Mouse (Mus musculus) kidney, postnatal 0 days (tissue): ENCODE measurements around the gene Thrb. TPM values are rescaled to one million over a fixed set of nuclear protein-coding genes. Genes with fewer than 3 reads are reported as not detected.

ENCODE experiments used
- ATAC-seq: fragments of 200-750 bp; cut with Nextera tagmentation; replicated peaks from 2 replicates; pipeline ENCODE4 v1.8.0; 2017; ENCODE audit warnings: low read depth, moderate number of reproducible peaks, moderate TSS enrichment, moderate library complexity; ENCODE audit not compliant: low FRiP score
- DNase-seq: peaks from one replicate; pipeline ENCODE4 v3.0.0-alpha.2; 2016; ENCODE audit warnings: low spot score
- H3K27ac ChIP-seq: fragments of 300-500 bp; sonication (generic); 2 replicates; pipeline ENCODE4 v1.5.1; 2014; ENCODE audit warnings: mild to moderate bottlenecking
- H3K27me3 ChIP-seq: fragments of 300-500 bp; sonication (generic); 2 replicates; pipeline ENCODE4 v1.6.1; 2014; ENCODE audit warnings: low read length, mixed read lengths; ENCODE audit not compliant: insufficient read depth
- H3K36me3 ChIP-seq: fragments of 300-500 bp; sonication (generic); 2 replicates; pipeline ENCODE4 v1.6.1; 2014; ENCODE audit warnings: low read length, mixed read lengths; ENCODE audit not compliant: insufficient read depth
- H3K4me1 ChIP-seq: fragments of 300-500 bp; sonication (generic); replicated peaks from 2 replicates; pipeline ENCODE4 v1.6.1; 2014; ENCODE audit warnings: antibody characterized with exemption, low read length, mixed read lengths; ENCODE audit not compliant: insufficient read depth
- H3K4me2 ChIP-seq: fragments of 300-500 bp; sonication (generic); 2 replicates; pipeline ENCODE4 v1.6.1; 2014; ENCODE audit warnings: mild to moderate bottlenecking, low read length, moderate library complexity, mixed read lengths
- H3K4me3 ChIP-seq: fragments of 300-500 bp; sonication (generic); replicated peaks from 2 replicates; pipeline ENCODE4 v1.5.1; 2014; ENCODE audit warnings: low read depth, low read length
- H3K9ac ChIP-seq: fragments of 300-500 bp; sonication (generic); 2 replicates; pipeline ENCODE4 v1.6.1; 2014; ENCODE audit warnings: low read depth, low read length
- H3K9me3 ChIP-seq: fragments of 300-500 bp; sonication (generic); replicated peaks from 2 replicates; pipeline ENCODE4 v1.6.1; 2016; ENCODE audit warnings: low read length, inconsistent platforms, mixed read lengths
- CTCF ChIP-seq: IDR thresholded peaks from 2 replicates; pipeline ENCODE4 v1.5.1; 2016; ENCODE audit warnings: antibody characterized with exemption, low read depth, mild to moderate bottlenecking, moderate library complexity
- WGBS: fragments of 180-500 bp; shearing (Covaris S2); extraction: QIAGEN DNeasy Blood & Tissue Kit; methylation state at CpG from one replicate; pipeline ENCODE4 v1.1.7; 2014; 5-methylcytosine and 5-hydroxymethylcytosine counted together
- polyA plus RNA-seq: library from polyadenylated mRNA; unstranded; fragments of >200 nt; fragmentation: Nextera tagmentation; extraction: Ambion mirVana; gene quantifications from 2 replicates; pipeline ENCODE4 v1.2.1, GENCODE M21; 2015

Thrb gene
- polyA plus RNA-seq, 1 experiment from 2014 or later, result 2.9 TPM

GRCm38 (mm10) chr14:17641770-17642169, 18.3 kb upstream of the Thrb start:
- ATAC-seq (no peak), DNase-seq (no peak)
- Histone ChIP-seq H3K27ac (no peak overlapping the region), H3K9me3 (no peaks in the 10 kb centered on the region), H3K4me1 (no peaks in the 10 kb centered on the region), H3K9ac (no peak overlapping the region), H3K4me2 (no peak overlapping the region), H3K27me3 (no peaks in the 10 kb centered on the region), H3K4me3 (no peak overlapping the region), H3K36me3 (no peaks in the 10 kb centered on the region)
- no peak for TF ChIP-seq CTCF
- WGBS, result 65% methylated on average over 3 of the region's 3 CpGs

GRCm38 (mm10) chr14:17655084-17655483, 5.0 kb upstream of the Thrb start:
- H3K9me3 ChIP-seq, result no peaks in the 10 kb centered on the region
- no peak for ATAC-seq
- no peaks in the 10 kb centered on the region for H3K36me3 ChIP-seq
- no peak overlapping the region for H3K27ac ChIP-seq
- no peak overlapping the region for H3K4me2 ChIP-seq
- WGBS, result 76% methylated on average over 5 of the region's 5 CpGs
- no peaks in the 10 kb centered on the region for H3K27me3 ChIP-seq
- H3K9ac ChIP-seq, result no peak overlapping the region
- H3K4me3 ChIP-seq, result no peak overlapping the region
- H3K4me1 ChIP-seq, result peaks cover 8% of the 10 kb centered on the region; the same call in 1 of the 2 replicates
- no peak for TF ChIP-seq CTCF
- DNase-seq, result no peak

GRCm38 (mm10) chr14:17659031-17659430, 1.0 kb upstream of the Thrb start:
- 0 out of 2 replicates have a peak overlapping the region, but pooled peaks have one; percentile 9 for H3K9ac ChIP-seq
- H3K27me3 ChIP-seq, result no peaks in the 10 kb centered on the region; the same call in 1 of the 2 replicates
- H3K4me1 ChIP-seq, result peaks cover 10% of the 10 kb centered on the region; the same call in 1 of the 2 replicates
- H3K36me3 ChIP-seq, result no peaks in the 10 kb centered on the region
- ATAC-seq (peak; percentile 68), DNase-seq (peak; percentile 93)
- peak overlapping the region; percentile 61 for H3K4me3 ChIP-seq
- H3K27ac ChIP-seq, result no peak overlapping the region
- no peaks in the 10 kb centered on the region for H3K9me3 ChIP-seq
- TF ChIP-seq CTCF, result peak; percentile 68
- peak overlapping the region; percentile 94 for H3K4me2 ChIP-seq
- WGBS, result 0% methylated on average over 10 of the region's 10 CpGs

GRCm38 (mm10) chr14:17660329-17661099, 453 bp downstream of the Thrb start:
- Histone ChIP-seq H3K36me3 (no peaks in the 10 kb centered on the region), H3K27me3 (no peaks in the 10 kb centered on the region; the same call in 1 of the 2 replicates), H3K4me2 (peak overlapping the region; percentile 94), H3K4me1 (peaks cover 10% of the 10 kb centered on the region; the same call in 1 of the 2 replicates), H3K9ac (peak overlapping the region; percentile 59), H3K4me3 (peak overlapping the region; percentile 61), H3K27ac (peak overlapping the region; percentile 42; the same call in 1 of the 2 replicates), H3K9me3 (no peaks in the 10 kb centered on the region)
- TF ChIP-seq CTCF, result peak; percentile 39; the same call in 1 of the 2 replicates
- DNase-seq (peak; percentile 75), ATAC-seq (peak; percentile 95)
- WGBS, result under 1% methylated on average over 73 of the region's 82 CpGs

GRCm38 (mm10) chr14:17661100-17661521, 1.1 kb downstream of the Thrb start:
- Histone ChIP-seq H3K27me3 (no peaks in the 10 kb centered on the region; the same call in 1 of the 2 replicates), H3K4me2 (peak overlapping the region; percentile 94), H3K27ac (no peak overlapping the region), H3K4me3 (peak overlapping the region; percentile 61), H3K9me3 (no peaks in the 10 kb centered on the region), H3K36me3 (no peaks in the 10 kb centered on the region), H3K4me1 (peaks cover 10% of the 10 kb centered on the region; the same call in 1 of the 2 replicates), H3K9ac (peak overlapping the region; percentile 59)
- DNase-seq (peak; percentile 19), ATAC-seq (0 out of 2 replicates have a peak, but pooled peaks have one; percentile 0)
- no peak for TF ChIP-seq CTCF
- WGBS, result 1% methylated on average over 16 of the region's 16 CpGs

GRCm38 (mm10) chr14:17662087-17662486, 2.0 kb downstream of the Thrb start:
- Histone ChIP-seq H3K36me3 (no peaks in the 10 kb centered on the region), H3K4me2 (no peak overlapping the region), H3K27me3 (no peaks in the 10 kb centered on the region; the same call in 1 of the 2 replicates), H3K9me3 (no peaks in the 10 kb centered on the region), H3K27ac (no peak overlapping the region), H3K9ac (no peak overlapping the region), H3K4me1 (peaks cover 10% of the 10 kb centered on the region; the same call in 1 of the 2 replicates), H3K4me3 (no peak overlapping the region)
- ATAC-seq, result no peak
- TF ChIP-seq CTCF, result no peak
- DNase-seq, result no peak
- 39% methylated on average over 5 of the region's 5 CpGs for WGBS
